Mouse (Mus musculus): ENCODE measurements at regions not wholly inside any gene's neighbourhood (a gene's known extent, or its start where the extent isn't known, plus 50 kb on each side); places are given as distances from the start of the nearest gene placed in this dataset.
"Not testable (repeated sequence)": the region's sequence is repeated elsewhere in the genome, so short reads cannot be mapped to it uniquely, and the experiment has no call there.

GRCm38 (mm10) chr8:93443631-93444030 lies 64.1 kb upstream of the Ces1h start:
- not testable (repeated sequence) for DNase-seq (ENCODE audit: low read depth, low spot score)

DNA sequence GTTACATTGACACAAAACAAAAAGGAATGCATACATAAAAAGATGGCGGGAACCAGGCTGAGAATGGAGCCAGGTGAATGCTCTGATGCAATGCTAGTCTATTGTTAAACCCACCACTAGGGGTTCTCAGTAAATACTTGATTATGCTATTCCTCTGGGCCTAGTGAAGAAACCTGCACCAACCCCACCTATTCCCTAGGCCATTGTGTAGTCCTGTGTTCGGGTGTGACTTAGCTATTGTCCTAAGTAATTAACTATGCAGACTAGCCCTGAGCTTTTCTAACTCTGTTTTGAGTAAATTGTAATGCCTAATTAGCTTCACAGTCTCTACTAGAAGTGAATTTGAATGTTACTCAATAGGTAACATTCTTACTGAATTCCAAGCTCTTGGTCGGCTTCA lies 62.4 kb upstream of the Ces1h start:
- peak; percentile 48 for DNase-seq (ENCODE audit: low read depth, low spot score)

- DNase-seq (ENCODE audit: low read depth, low spot score): not testable (repeated sequence)
These were observed 57.1 kb upstream of the Ces1h start for GRCm38 (mm10) chr8:93436586-93436985.

DNA sequence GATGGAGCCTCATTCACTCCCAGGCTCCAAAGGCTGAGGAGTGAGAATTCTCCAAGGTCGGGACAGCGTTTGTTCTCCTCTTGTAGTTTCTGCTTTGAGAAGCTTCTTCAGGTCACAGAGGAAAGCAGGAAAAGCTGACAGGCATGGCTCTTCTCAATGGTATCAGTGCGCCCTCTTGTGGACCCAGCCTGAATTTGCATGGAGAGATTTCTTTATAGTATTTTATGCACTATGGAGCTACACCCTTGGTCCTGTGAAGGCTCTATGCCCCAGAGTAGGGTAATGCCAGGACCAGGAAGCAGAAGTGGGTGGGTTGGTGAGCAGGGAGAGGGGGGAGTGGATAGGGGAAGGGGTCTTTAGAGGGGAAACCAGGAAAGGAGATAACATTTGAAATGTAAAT lies 51.1 kb upstream of the Ces1h start:
- DNase-seq (ENCODE audit: low read depth, low spot score): peak; percentile 45
